Mouse (Mus musculus) left cerebral cortex, postnatal 10 days (tissue): ENCODE results near the gene Gga2. TPM values are rescaled to one million over a fixed set of nuclear protein-coding genes. Genes with fewer than 3 reads are reported as not detected.
A peak's percentile ranks its signal among the peaks of the same experiment; 100 is the strongest.

Experiments
- DNase-seq, 2 experiments: peaks; one replicate each; pipeline ENCODE4 v3.0.0; 2021 to 2022; ENCODE audit warnings: low spot score in 2 of 2, mixed read lengths in 1 of 2; ENCODE audit errors: extremely low spot score in 1 of 2
- intact Hi-C: fragments of 180-260 bp; cut with DNase I; formaldehyde crosslinking; loops from one replicate; pipeline ENCODE4 v1.15.1; 2025
- total RNA-seq, 2 experiments: library from RNA; stranded (reverse); gene quantifications; 2 replicates each; pipeline ENCODE4 v1.2.3; 2021

The Gga2 gene
- 10 to 100 TPM; 32.8 to 34.8 TPM for total RNA-seq

- peak; percentile 80 to 92 for DNase-seq
- intact Hi-C loops: loop anchor here (5.0 kb wide), 1 partner anchor 46 kb away; the partner anchor contains the start of genes Ears2 and Ubfd1
Observed at GRCm38 (mm10) chr7:122020667-122021354, at the start of gene Gga2. Gene Gga2, minus strand, starts transcription at chr7:122021222.

DNA sequence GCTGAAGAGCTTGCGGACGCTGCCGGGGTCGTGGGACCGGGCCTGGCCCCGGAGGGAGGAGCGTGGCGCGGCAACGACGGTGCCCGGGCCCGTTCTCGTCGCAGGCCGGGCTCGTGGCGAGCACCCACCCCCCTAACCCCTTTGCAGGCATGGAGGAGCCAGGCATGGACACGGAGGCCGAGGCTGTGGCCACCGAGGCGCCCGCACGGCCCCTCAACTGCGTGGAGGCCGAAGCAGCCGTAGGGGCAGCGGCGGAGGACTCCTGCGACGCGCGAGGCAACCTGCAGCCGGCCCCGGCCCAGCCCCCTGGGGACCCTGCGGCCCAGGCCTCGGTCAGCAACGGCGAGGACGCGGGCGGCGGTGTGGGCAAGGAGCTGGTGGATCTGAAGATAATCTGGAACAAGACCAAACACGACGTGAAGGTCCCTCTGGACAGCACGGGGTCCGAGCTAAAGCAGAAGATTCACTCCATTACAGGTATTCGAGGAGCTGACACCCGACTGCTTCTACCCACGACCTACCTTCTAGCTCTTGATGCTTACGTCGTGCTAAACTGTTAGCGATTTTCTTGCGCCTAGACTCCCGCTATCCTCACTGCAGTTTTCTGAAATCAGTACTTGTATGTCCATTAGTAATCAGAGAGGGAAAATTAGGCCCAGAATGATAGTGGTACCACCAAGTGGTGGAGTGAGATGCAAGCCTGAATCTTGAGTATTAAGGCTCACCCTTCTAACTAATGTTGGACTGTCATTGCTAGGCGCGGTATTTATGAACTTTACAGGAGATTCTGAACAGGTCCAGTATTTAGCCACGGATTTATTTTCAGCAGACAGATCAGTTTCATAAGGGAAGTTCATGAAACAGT lies 46.7 kb upstream of the Gga2 start:
- DNase-seq: peak in 1 of 2 experiments; percentile 54
- intact Hi-C loops: loop anchor here (5.0 kb wide), 1 partner anchor 45 kb away; the partner anchor contains the start of gene Gga2

GRCm38 (mm10) chr7:122066945-122067516 lies 46.0 kb upstream of the Gga2 start, which contains the start of the genes Ubfd1 and Ears2:
Gene Ubfd1, plus strand, starts transcription at chr7:122067175.
Gene Ears2, minus strand, starts transcription at chr7:122067263.
- peak; percentile 97 to 98 for DNase-seq
- intact Hi-C loops: loop anchor here (5.0 kb wide), 1 partner anchor 45 kb away; the partner anchor contains the start of gene Gga2

DNA sequence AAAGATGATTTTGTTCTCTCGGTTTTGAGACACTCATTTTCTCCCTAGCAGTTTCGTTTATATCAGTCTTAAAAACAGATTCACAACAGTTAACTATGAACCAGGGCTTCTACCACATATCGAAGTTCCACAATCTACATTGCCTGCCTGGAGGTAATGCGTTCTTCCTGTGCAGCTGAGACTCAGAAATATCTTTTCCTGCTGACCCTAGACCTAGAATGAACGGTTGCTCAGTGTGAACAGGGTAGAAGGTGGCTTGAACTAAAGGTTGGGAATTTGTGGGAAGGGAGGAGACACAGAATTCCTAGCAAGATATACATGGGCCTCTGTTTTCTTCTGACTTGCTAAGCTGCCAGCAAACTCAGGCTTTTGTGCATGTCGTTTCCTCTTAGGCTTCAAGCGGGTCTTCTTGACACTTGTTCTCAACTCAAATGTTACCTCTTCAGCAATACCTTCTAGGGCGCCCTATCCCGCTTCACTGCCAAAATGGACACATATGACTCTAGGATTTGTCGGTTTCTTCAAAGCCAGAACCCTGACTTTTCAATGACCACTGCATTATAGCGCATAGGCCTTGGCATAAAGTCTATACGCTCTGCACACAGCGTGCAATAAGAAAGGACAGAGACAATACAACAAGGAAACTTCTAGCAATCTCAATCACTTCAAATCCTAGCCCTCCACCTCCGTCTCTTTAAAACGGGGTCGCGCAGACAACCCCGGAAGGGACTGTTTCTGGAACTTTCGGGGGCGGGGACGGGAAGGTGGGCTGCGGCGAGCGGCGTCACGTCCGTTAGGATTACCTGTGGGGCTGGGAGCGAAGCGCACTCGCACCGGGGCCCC lies 45.3 kb upstream of the Gga2 start:
- no peak for DNase-seq
- intact Hi-C loops: loop anchor here (5.0 kb wide), 1 partner anchor 44 kb away; the partner anchor contains the start of gene Gga2

- intact Hi-C loops: loop anchor here (5.0 kb wide), 1 partner anchor 43 kb away; the partner anchor contains the start of gene Gga2
- DNase-seq: no peak
Observed at GRCm38 (mm10) chr7:122065656-122066055, 44.6 kb upstream of the Gga2 start.

DNA sequence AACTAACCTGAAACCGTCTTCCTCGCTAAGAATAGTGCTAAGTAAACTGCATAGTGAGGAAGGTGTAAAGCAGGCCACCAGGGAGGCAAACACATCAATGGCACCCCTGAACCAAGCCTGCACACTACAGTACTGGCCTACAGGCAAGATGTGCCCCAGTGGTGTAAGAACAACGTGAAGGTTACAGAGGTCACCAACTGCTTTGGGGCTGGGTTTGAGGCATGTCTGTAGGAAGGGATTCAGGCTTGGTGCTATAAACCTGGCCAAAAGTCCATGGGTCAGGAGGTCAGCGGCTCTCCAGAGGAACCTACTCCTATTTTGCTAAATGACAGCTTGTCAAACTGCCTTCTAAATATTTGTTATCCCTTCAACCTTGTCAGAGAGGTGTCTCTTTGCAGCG lies 35.6 kb upstream of the Gga2 start:
- intact Hi-C loops: no loop called here
- no peak for DNase-seq

- no peak for DNase-seq
- intact Hi-C loops: no loop called here
Observed at GRCm38 (mm10) chr7:122050834-122051233, 29.8 kb upstream of the Gga2 start.

- intact Hi-C loops: no loop called here
- DNase-seq: no peak
Observed at GRCm38 (mm10) chr7:122048191-122048590, 27.2 kb upstream of the Gga2 start.

DNA sequence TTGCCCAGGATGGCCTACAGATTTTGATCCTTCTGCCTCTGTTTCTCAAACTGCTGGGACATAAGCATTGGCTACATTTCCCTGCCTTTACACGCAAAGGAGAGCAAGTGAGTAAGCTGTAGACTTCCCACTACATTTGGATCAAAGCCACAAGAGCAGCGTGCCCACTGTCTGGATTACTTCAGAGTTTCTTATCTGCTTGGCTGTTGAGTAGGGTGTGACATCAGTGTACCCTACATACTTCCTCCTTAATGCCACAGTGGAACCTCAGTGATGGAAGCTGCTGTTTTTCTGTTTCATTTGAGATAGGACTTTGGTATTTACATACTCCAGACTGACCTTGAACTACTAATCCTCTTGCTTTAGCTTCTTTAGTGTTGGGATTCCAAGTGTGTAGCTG lies 25.8 kb upstream of the Gga2 start:
- DNase-seq: no peak
- intact Hi-C loops: no loop called here

DNA sequence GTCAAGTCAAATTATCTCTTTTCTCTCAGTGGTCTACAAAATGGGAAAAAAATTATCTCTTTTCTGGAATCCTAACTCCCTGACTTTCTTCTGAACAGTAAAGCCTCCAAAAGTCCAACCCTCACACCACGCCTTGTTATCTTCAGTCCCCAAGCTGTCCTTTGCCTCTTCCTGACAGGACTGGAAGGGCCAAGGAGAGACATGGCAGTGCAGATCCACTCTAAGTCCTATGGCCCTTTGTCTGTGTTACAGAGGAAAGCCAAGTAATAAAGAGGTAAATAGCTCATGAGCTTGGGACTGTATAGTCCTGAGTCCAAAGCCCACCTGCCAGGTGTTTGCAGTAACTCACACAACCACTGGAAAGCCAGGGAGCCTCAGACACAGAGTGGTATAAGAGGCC lies 24.7 kb upstream of the Gga2 start:
- intact Hi-C loops: no loop called here
- DNase-seq: no peak

DNA sequence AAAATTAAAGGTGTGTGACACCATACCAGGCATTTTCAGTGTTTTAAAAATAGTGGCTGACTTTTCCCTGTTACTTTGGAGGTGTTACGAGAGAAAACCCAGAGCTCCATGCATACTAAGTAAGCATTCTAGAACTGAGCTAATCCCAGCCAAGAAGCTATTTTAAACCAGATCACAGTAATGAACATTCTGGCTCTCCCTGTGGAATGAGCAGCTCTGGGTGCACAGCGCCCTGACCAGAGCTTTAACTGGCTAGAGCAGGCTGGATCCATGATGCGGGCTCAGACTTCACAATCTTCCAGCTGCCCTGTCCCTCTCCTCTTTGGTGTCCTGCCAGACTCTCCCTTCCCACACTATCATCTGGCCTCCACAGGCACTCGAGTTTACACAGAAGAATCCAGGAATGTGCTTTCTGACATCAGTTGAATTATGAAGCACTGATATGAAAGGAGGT lies 24.2 kb upstream of the Gga2 start:
- peak in 1 of 2 experiments; percentile 56 for DNase-seq
- intact Hi-C loops: no loop called here

GRCm38 (mm10) chr7:122044106-122044505 lies 23.1 kb upstream of the Gga2 start:
- intact Hi-C loops: no loop called here
- no peak for DNase-seq

GRCm38 (mm10) chr7:122034348-122034747 lies 13.3 kb upstream of the Gga2 start:
- DNase-seq: no peak
- intact Hi-C loops: no loop called here

DNA sequence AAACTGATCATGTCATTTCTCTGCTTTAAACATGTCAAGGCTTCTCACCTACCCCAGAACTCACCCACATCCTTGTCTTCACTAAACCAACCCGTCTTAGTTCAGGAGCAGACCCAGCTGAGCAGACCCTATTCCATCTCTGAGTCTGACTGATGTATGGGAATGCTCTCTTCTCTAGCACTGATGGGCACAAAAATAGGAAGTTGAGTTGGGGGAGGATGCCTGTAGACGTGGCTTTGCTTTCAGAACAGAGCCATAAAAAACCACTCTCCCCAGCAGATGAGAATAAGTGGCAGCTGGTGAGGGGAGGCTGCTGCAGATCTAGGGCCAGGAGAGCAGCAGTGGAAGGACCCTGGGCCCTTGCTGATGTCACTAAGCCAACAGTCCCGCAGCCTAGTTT lies 12.3 kb upstream of the Gga2 start:
- intact Hi-C loops: no loop called here
- DNase-seq: no peak

- DNase-seq: no peak
- intact Hi-C loops: loop anchor here (5.0 kb wide), 1 partner anchor 45 kb away; the partner anchor contains the start of genes Ears2 and Ubfd1
Observed at GRCm38 (mm10) chr7:122022131-122022530, 1.1 kb upstream of the Gga2 start.

DNA sequence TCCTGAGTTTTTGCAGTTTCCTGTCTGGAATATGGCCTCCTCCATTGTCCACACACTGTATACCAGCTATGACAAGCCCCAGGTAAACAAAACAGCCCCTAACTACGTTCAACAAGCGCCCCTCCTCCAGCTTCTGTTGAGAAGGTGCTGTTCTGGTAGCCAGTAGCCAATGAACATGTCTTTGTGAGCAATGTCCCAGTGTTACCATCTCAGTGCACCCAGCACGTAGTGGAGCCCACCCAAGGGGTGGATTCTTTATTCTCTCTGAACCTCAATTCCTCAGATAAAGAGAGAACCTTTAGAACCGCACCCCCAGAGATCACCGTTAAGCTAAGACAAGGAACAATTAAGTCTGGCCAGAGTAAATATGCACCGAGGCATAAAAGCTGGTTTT lies 752 bp downstream of the Gga2 start:
- intact Hi-C loops: loop anchor here (5.0 kb wide), 1 partner anchor 47 kb away; the partner anchor contains the start of genes Ears2 and Ubfd1
- DNase-seq: no peak

DNA sequence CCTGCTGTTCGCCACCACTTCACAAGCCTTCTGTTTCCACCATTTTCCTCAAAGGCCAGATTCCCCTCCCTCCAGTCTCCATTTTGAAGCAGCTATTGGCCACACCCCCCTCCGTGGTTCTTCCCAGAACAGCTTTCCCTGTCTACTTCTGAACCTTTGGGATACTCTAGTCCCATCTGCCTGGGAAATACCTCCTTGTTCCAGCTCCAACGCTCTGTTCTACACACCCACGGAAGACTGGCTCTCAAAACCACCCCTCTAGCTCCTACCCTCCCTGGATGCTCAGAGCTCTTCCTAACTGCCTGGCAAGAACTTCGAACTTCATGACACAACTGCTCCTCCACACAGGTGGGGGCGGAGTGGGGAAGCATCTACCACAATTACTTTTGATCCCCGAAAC lies 2.0 kb downstream of the Gga2 start:
- intact Hi-C loops: no loop called here
- peak in 1 of 2 experiments; percentile 42 for DNase-seq

DNA sequence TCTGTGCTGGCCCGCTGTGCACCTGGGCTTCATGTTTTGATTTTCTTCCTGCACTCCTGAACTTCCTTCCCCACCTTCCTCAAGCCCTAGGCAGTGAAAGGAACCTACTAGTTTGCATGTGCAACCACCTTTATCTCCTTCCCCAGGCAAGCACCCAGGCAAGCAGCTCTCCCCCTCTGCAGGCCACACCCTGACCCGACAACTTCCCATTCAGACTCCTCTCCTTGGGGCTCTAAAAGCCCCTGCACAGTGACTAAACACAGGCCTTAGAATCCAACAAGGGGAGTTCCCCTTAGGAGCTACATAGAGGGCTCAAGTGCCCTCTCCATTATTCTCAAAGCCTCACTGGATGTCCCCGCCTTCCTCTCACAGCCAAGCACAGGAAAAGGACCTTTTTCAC lies 2.8 kb downstream of the Gga2 start:
- intact Hi-C loops: no loop called here
- DNase-seq: no peak
